Mouse (Mus musculus) limb, embryonic 10.5 days (tissue): Measurements from ENCODE around the gene Cdc42bpa. TPM values are rescaled to one million over a fixed set of nuclear protein-coding genes. Genes with fewer than 3 reads are reported as not detected.

ENCODE experiments used
- DNase-seq: peaks from one replicate; pipeline ENCODE4 v3.0.0-alpha.2; 2017; ENCODE audit warnings: low spot score
- H3K27ac ChIP-seq: fragments of 300-500 bp; sonication (generic); 2 replicates; pipeline ENCODE4 v1.5.1; 2016; ENCODE audit warnings: mild to moderate bottlenecking
- H3K27me3 ChIP-seq: fragments of 300-500 bp; sonication (generic); 2 replicates; pipeline ENCODE4 v1.6.1; 2016; ENCODE audit warnings: low read depth, mild to moderate bottlenecking; ENCODE audit not compliant: poor library complexity, severe bottlenecking
- H3K36me3 ChIP-seq: fragments of 300-500 bp; sonication (generic); 2 replicates; pipeline ENCODE4 v1.6.1; 2016; ENCODE audit warnings: mild to moderate bottlenecking, moderate library complexity
- H3K4me1 ChIP-seq: fragments of 300-500 bp; sonication (generic); 2 replicates; pipeline ENCODE4 v1.6.1; 2016
- H3K4me3 ChIP-seq: fragments of 300-500 bp; sonication (generic); 2 replicates; pipeline ENCODE4 v1.5.1; 2016; ENCODE audit warnings: mild to moderate bottlenecking, moderate library complexity
- H3K9me3 ChIP-seq: fragments of 300-500 bp; sonication (generic); replicated peaks from 2 replicates; pipeline ENCODE4 v1.6.1; 2016; ENCODE audit warnings: mild to moderate bottlenecking
- WGBS: fragments of 180-500 bp; shearing (Covaris S2); methylation state at CpG from one replicate; pipeline ENCODE4 v1.1.7; 2016; 5-methylcytosine and 5-hydroxymethylcytosine counted together
- polyA plus RNA-seq: library from polyadenylated mRNA; unstranded; fragments of >200 nt; fragmentation: Nextera tagmentation; extraction: Ambion mirVana; gene quantifications from 2 replicates; pipeline ENCODE4 v1.2.1, GENCODE M21; 2016

Gene Cdc42bpa
- polyA plus RNA-seq, 1 experiment from 2014 or later: 14.3 TPM

DNA sequence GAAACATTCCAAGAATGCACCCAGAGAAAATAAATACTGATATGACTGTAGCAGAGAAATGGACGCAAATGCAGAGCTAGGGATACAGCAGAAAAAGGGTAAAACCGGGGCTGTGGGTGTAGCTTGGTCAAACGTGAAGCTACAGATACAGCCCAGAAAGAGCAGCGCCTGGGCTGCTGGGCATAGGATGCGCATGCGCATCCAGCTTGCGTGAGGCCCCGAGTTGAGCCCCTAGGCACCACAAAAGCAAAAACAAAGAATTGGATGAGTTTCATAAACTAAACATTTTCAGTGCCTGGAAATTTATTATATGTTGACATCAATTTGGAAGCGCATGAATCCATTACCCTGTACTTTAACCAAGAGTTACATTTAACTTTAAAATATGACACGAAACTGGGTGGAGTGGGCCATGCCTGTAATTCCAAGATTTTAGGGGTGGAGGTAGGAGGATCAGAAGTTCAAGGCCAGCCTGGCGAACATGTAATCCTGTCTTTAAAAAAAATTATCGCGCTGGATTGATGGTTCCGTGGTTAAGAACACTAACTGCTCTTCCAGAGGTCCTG is 19.4 kb upstream of the Cdc42bpa start:
- Histone ChIP-seq H3K9me3 (no peaks in the 10 kb centered on the region), H3K27me3 (no peaks in the 10 kb centered on the region), H3K36me3 (no peaks in the 10 kb centered on the region), H3K4me3 (no peak overlapping the region), H3K27ac (no peak overlapping the region), H3K4me1 (0 out of 2 replicates have a peak, but pooled peaks cover 2% of the 10 kb centered on the region)
- 92% methylated on average over 14 of the region's 14 CpGs for WGBS
- DNase-seq: no peak

DNA sequence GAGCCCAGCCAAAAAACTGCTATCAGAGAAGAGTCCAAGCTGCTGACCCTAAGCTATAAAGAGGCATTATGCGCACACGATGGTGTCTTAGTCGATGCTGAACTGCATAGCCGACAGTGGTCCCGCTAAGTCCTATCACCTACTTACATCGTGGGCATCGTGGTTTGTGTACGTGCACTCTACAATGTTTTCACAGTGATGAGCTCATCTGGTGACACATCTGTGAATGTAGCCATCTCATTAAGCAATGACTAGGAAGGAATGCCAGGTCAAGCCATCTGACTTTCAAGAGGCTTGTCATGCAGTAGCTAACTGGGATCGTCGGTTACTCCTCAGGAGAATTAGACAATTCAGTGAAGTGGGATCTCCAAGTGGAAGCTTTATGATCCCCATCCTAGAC is 15.3 kb upstream of the Cdc42bpa start:
- H3K9me3 ChIP-seq: no peaks in the 10 kb centered on the region
- no peak overlapping the region for H3K4me3 ChIP-seq
- no peaks in the 10 kb centered on the region for H3K36me3 ChIP-seq
- WGBS: 96% methylated on average over 10 of the region's 10 CpGs
- H3K27me3 ChIP-seq: no peaks in the 10 kb centered on the region
- no peak overlapping the region for H3K27ac ChIP-seq
- DNase-seq: no peak
- peaks cover 11% of the 10 kb centered on the region; the same call in 1 of the 2 replicates for H3K4me1 ChIP-seq

DNA sequence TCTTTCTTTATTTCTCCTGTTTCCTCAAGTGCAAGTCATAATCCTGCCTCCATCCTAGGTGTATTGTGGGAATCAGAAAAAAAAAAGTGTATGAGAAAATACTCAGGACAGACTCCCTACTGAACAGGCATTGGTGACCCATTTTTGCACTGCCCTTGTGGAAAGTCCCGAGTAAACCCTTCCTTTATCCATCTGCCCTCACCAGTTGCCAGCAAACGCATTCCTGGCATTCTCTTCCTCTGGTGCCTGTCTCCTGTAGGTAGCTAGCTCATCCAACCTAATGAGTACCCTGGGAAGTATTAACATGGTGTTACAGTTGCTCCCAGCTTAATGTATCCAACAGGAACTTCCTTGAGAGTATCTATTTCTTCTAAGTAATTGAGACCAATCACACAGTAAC is 13.7 kb upstream of the Cdc42bpa start:
- H3K27ac ChIP-seq: no peak overlapping the region
- no peaks in the 10 kb centered on the region for H3K27me3 ChIP-seq
- H3K9me3 ChIP-seq: no peaks in the 10 kb centered on the region
- DNase-seq: no peak
- no peaks in the 10 kb centered on the region for H3K36me3 ChIP-seq
- no peak overlapping the region for H3K4me3 ChIP-seq
- WGBS: 44% methylated on average over 2 of the region's 2 CpGs
- peaks cover 11% of the 10 kb centered on the region; the same call in 1 of the 2 replicates for H3K4me1 ChIP-seq

DNA sequence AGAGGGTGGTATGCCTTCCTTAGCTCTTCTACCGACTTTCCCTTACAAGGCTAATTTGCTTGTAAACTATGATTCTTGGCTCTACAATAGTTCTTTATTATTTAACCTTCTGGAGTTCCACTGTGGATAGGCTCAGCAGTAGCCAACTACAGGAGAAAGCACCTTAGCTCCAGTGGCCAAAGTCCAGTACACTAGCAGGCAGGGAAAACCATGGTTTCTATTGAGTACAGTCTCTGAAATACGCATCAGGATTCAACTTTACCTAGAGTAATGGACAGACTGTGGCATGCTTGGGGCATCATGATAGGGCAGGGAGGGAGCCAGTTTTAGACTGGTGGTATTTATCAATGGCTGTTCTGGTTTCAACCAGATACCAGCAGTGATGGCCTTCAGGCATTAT is 12.6 kb upstream of the Cdc42bpa start:
- Histone ChIP-seq H3K27ac (no peak overlapping the region), H3K4me3 (no peak overlapping the region), H3K4me1 (peaks cover 11% of the 10 kb centered on the region; the same call in 1 of the 2 replicates), H3K9me3 (no peaks in the 10 kb centered on the region), H3K36me3 (no peaks in the 10 kb centered on the region), H3K27me3 (no peaks in the 10 kb centered on the region)
- 85% methylated on average over 2 of the region's 2 CpGs for WGBS
- DNase-seq: no peak

DNA sequence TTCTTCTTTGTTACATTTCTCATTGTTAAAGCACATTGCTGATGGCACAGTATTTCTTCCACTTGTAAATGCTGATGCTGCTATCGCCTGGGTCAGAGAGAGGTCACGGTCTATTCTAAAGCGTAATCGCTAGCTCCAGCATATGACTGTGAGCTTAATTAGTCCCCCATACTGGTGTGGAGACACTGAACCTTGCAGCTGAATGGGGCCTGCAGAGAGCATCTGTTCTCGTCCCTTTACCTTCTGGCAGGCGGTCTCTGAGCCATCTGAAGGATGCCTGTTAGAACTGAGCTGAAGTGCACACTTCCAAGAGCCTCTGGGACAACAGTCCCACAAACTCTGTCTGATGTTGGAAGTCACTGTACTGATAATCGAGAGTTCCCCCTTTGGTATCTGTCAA is 8.7 kb upstream of the Cdc42bpa start:
- Histone ChIP-seq H3K27ac (no peak overlapping the region), H3K4me3 (no peak overlapping the region), H3K36me3 (no peaks in the 10 kb centered on the region), H3K27me3 (no peaks in the 10 kb centered on the region), H3K9me3 (no peaks in the 10 kb centered on the region), H3K4me1 (peaks cover 5% of the 10 kb centered on the region; the same call in 1 of the 2 replicates)
- DNase-seq: no peak
- 71% methylated on average over 7 of the region's 7 CpGs for WGBS

DNA sequence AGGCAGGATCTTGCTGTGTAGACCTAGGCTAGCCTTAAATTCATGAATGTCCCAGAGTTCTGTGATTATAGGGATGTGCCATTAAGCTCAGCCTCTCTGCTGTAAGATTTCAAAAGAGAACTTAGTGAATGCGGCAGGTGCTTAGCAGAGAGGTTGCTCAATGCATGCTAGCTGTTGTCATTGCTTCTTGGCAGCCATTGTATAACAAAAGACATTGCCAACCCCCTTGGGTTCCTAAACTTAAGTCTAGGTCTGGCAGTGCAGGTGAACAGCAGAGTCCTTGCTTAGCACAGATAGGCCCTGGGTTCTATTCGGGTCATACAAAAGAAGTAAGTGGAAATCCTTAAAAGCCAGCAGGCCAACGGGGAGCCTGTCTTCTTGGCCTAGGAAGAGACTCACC is 7.0 kb upstream of the Cdc42bpa start:
- Histone ChIP-seq H3K4me3 (no peak overlapping the region), H3K27me3 (no peaks in the 10 kb centered on the region), H3K36me3 (no peaks in the 10 kb centered on the region), H3K4me1 (no peaks in the 10 kb centered on the region; the same call in 1 of the 2 replicates), H3K27ac (no peak overlapping the region), H3K9me3 (no peaks in the 10 kb centered on the region)
- WGBS: 85% methylated on average over 3 of the region's 3 CpGs
- DNase-seq: no peak

DNA sequence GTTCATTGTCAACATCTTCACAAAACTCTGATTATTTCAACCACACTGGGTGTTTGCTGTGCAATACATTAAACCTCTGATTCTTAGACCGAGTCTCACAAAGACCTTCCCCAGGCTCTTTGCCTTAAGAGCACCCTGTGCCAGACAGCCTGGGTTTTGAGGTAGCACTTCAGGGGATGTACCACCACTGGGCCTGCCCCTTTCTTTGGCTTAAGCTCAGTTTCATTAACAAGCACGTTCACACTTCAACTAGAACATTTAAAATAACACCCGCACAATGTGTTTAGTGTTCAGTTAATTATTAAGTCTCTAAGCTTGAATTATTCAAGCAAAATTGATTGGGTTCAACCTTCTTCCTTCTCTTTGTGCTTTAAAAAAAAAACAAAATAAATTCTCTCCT is 2.8 kb upstream of the Cdc42bpa start:
- 79% methylated on average over 3 of the region's 3 CpGs for WGBS
- H3K36me3 ChIP-seq: no peaks in the 10 kb centered on the region
- peaks cover 27% of the 10 kb centered on the region for H3K4me1 ChIP-seq
- H3K27me3 ChIP-seq: no peaks in the 10 kb centered on the region
- H3K27ac ChIP-seq: no peak overlapping the region
- H3K9me3 ChIP-seq: no peaks in the 10 kb centered on the region
- DNase-seq: no peak
- H3K4me3 ChIP-seq: no peak overlapping the region

DNA sequence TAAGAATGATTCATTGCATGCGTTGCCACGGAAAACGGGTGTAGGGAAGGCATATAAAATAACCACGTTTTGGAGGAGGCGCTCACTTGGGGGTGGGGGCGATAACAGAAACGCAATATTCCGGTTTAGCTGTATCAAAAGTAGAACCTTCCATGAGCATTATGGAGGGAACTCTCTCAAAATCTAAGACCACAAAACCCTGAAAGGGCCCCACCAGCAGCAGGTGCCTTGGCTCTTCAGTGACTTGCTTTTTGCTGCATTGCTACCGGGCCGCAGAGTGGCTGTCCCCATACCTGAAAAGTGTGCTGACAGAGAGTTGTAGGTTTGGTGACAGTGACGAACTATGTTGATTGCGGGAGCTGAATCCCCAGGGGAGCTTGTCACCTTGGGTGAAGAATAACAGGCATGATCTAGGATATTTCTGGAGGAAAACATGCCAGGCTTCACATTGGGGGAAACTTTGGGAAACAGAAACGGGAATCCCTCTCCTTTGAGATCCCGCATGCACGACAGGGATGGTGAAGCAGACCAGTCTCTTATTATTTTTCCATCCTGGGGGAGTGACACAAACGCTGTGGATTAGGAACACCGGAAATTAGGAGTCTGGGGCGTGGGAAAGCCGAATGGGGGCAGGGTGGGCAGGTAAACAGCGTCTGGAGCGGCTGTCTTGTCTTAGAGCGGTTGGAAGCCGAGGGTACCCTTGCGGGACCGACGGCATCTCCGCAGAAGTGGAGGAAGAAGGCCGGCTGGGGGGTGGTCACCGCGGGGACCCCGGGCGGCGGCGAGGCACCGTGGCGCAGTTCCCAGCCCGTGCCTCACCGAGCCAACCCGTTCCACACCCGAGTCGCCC is 1.2 kb upstream of the Cdc42bpa start:
- H3K4me1 ChIP-seq: peaks cover 39% of the 10 kb centered on the region
- peak; percentile 63 for DNase-seq
- peak overlapping the region; percentile 97 for H3K27ac ChIP-seq
- H3K27me3 ChIP-seq: no peaks in the 10 kb centered on the region
- H3K36me3 ChIP-seq: no peaks in the 10 kb centered on the region
- H3K9me3 ChIP-seq: no peaks in the 10 kb centered on the region
- WGBS: 3% methylated on average over 41 of the region's 41 CpGs
- peak overlapping the region; percentile 89 for H3K4me3 ChIP-seq

DNA sequence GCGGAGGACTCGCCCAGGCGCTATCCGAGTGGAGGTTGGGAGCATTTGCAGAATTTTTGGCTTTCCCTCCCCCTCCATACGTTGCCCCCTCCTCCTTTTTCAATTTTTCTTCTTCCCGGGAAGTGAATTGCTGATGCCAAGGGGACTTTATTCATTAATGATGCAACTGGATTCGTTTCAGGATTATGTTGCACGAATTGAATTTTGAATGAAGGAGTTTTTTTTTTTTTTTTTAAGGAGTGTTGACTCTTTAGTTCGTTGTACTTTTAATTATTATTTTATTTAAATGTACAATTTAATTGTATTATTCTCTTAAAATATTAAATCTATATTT is 238 bp downstream of the Cdc42bpa start:
- Histone ChIP-seq H3K4me1 (peaks cover 42% of the 10 kb centered on the region), H3K27ac (peak overlapping the region; percentile 97), H3K4me3 (peak overlapping the region; percentile 89), H3K9me3 (no peaks in the 10 kb centered on the region), H3K27me3 (no peaks in the 10 kb centered on the region), H3K36me3 (no peaks in the 10 kb centered on the region)
- 2% methylated on average over 9 of the region's 9 CpGs for WGBS
- no peak for DNase-seq

DNA sequence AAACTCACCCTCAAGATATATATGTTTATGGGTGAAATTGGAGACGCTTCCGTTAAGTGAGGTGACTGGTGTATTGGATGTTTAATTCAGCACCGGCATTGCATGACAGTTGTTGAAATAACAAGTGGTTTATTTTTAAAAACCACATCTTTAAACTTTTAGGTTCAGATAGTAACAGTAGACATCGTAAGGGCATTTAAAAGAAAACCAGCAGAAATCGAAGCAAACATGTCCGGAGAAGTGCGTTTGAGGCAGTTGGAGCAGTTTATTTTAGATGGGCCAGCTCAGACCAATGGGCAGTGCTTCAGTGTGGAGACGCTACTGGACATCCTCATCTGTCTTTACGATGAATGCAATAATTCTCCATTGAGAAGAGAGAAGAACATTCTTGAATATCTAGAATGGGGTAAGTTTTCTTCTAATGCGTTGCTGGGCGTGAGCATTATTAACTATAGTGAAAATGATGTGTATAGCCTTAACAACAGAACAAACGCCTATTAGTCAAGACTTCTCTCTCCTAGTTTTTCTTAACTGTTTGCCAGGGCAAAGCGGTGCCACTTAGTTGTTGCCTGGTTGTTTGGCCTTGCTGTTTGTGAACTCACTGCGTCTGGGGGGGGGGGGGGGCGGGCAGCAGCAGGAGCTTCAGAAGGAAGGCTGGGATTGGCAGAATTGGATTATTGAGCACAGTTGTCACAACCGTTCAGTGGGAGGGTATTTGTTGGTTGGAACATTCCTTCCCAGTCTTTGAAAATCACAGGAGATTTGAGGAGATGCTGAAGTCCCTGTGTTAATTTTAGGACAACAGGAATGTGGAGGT is 818 bp downstream of the Cdc42bpa start:
- WGBS: 7% methylated on average over 16 of the region's 16 CpGs

DNA sequence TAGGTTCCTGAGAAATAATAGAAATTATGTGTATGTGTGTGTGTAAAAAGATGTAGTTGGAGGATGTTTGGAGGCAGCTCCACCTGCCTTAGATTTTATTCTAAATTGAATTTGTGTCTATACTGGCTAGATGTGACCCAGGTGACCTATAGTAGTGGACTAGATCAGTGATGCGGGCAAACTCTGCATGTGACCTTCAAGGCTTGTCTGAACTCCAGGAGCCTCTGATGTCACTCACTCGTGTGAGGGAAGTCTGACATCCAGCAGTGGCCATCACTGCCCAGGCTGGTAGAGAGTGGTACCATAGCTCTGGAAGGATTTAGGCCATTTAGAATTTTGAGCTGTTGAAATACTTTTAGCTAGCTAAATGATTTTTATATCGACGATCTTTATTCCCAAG is 1.5 kb downstream of the Cdc42bpa start:
- DNase-seq: no peak
- 49% methylated on average over 4 of the region's 4 CpGs for WGBS
- H3K27ac ChIP-seq: no peak overlapping the region
- peak overlapping the region; percentile 89 for H3K4me3 ChIP-seq
- H3K27me3 ChIP-seq: no peaks in the 10 kb centered on the region
- H3K9me3 ChIP-seq: no peaks in the 10 kb centered on the region
- H3K36me3 ChIP-seq: no peaks in the 10 kb centered on the region
- peaks cover 42% of the 10 kb centered on the region for H3K4me1 ChIP-seq

More for the DNA sequence above, 818 bp downstream of the Cdc42bpa start:
- Histone ChIP-seq H3K9me3 (no peaks in the 10 kb centered on the region), H3K4me1 (peaks cover 42% of the 10 kb centered on the region), H3K27ac (no peak overlapping the region), H3K27me3 (no peaks in the 10 kb centered on the region), H3K36me3 (no peaks in the 10 kb centered on the region), H3K4me3 (peak overlapping the region; percentile 89)
- DNase-seq: no peak

DNA sequence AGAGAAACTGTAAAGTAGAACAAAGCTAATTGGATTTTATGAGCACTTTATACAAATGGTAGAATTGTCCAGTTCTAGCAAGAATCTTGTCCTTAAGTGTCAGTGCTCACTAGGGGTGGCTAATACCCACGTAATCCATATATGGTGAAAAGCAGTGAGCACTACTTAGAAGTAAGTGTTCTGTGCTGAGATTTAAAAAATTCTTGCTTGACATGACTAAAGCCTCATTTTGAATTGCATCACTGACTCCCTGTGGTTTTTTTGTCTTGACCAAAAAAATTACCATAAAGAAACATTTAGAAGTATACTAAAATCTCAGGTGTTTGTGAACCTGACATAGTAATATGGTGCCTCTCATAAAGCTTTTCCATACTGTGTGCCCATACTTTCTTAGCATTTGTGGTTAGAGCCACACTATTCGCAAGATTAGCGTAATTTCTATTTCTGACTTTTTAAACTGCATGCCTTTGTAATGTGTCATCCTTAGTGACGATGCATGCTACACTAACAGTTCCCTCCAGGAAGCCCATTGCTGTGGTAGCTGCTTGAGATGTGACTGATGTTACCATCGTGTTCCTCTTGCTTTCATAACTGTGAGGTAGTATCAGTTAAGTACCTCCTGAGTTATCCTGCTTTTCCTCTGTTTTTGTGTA is 9.6 kb downstream of the Cdc42bpa start:
- no peak overlapping the region for H3K27ac ChIP-seq
- H3K4me1 ChIP-seq: peaks cover 20% of the 10 kb centered on the region
- H3K9me3 ChIP-seq: no peaks in the 10 kb centered on the region
- no peaks in the 10 kb centered on the region for H3K27me3 ChIP-seq
- H3K4me3 ChIP-seq: no peak overlapping the region
- 91% methylated on average over 5 of the region's 5 CpGs for WGBS
- no peak for DNase-seq
- H3K36me3 ChIP-seq: no peaks in the 10 kb centered on the region
